Mouse (Mus musculus) MEL (cell line): Measurements from ENCODE around the gene 1700029J07Rik.

Experiments used
- CHD2 ChIP-seq: IDR thresholded peaks from 2 replicates; pipeline ENCODE4 v1.6.1; 2011; ENCODE audit warnings: low read length, improper control_type of control experiment
- CTCF ChIP-seq, 3 experiments: IDR thresholded peaks in 2 of 3; conservative IDR thresholded peaks in 1 of 3; 2 replicates each; pipeline ENCODE4 v1.5.1; 2011 to 2012; ENCODE audit warnings: low read length in 3 of 3, low read depth in 2 of 3, mild to moderate bottlenecking in 2 of 3, improper control_type of control experiment in 1 of 3, inconsistent platforms in 1 of 3, mixed read lengths in 1 of 3, moderate library complexity in 1 of 3; ENCODE audit not compliant: control insufficient read depth in 1 of 3, insufficient read depth in 1 of 3, poor library complexity in 1 of 3, severe bottlenecking in 1 of 3
- E2F4 ChIP-seq: IDR thresholded peaks from 2 replicates; pipeline ENCODE4 v1.6.1; 2011; ENCODE audit warnings: low read depth, low read length, improper control_type of control experiment, borderline replicate concordance
- EP300 ChIP-seq, 2 experiments: IDR thresholded peaks; 2 replicates each; pipeline ENCODE4 v1.6.1; 2011; ENCODE audit warnings: improper control_type of control experiment in 2 of 2, low read length in 2 of 2, low read depth in 1 of 2, mild to moderate bottlenecking in 1 of 2
- MEF2A ChIP-seq: IDR thresholded peaks from 2 replicates; pipeline ENCODE4 v1.6.1; 2014; ENCODE audit warnings: low read depth, mild to moderate bottlenecking, inconsistent platforms, low read length, improper control_type of control experiment; ENCODE audit not compliant: poor library complexity, insufficient replicate concordance, severe bottlenecking; ENCODE audit errors: extremely low read depth
- NRF1 ChIP-seq: IDR thresholded peaks from 2 replicates; pipeline ENCODE4 v1.6.1; 2014; ENCODE audit warnings: low read depth, mild to moderate bottlenecking, inconsistent platforms, low read length, improper control_type of control experiment, moderate library complexity; ENCODE audit not compliant: poor library complexity, insufficient read depth, severe bottlenecking
- RCOR1 ChIP-seq: IDR thresholded peaks from 2 replicates; pipeline ENCODE4 v1.6.1; 2012; ENCODE audit warnings: low read depth, mild to moderate bottlenecking, inconsistent platforms, low read length, improper control_type of control experiment
- TAL1 ChIP-seq: IDR thresholded peaks from 2 replicates; pipeline ENCODE4 v1.6.1; 2012; ENCODE audit warnings: mild to moderate bottlenecking, inconsistent platforms, low read length, moderate library complexity, mixed read lengths
- TCF12 ChIP-seq: IDR thresholded peaks from 2 replicates; pipeline ENCODE4 v1.6.1; 2014; ENCODE audit warnings: low read depth, mild to moderate bottlenecking, inconsistent platforms, low read length, improper control_type of control experiment, moderate library complexity
- UBTF ChIP-seq: IDR thresholded peaks from 2 replicates; pipeline ENCODE4 v1.6.1; 2012; ENCODE audit warnings: low read depth, mild to moderate bottlenecking, inconsistent platforms, low read length, improper control_type of control experiment, moderate library complexity, borderline replicate concordance; ENCODE audit not compliant: insufficient read depth

- no peak for TF ChIP-seq CTCF (IDR thresholded peaks at IDR 0.05 in 2 of 3, conservative IDR thresholded peaks at IDR 0.05 in 1 of 3; ENCODE audit: control insufficient read depth in 1 of 3, insufficient read depth in 1 of 3, low read depth in 2 of 3, low read length in 3 of 3, poor library complexity in 1 of 3, severe bottlenecking in 1 of 3)
- no peak for TF ChIP-seq TAL1
- no peak for TF ChIP-seq E2F4
- no peak for TF ChIP-seq RCOR1
- TF ChIP-seq TCF12 = no peak
- TF ChIP-seq MEF2A = no peak
- TF ChIP-seq UBTF = no peak
- TF ChIP-seq NRF1 = no peak
- TF ChIP-seq CHD2 = no peak
- no peak for TF ChIP-seq EP300 (IDR thresholded peaks at IDR 0.05; ENCODE audit: low read depth in 1 of 2, low read length in 2 of 2)
Observed at GRCm38 (mm10) chr8:45995576-45995975, 20.5 kb upstream of the 1700029J07Rik start.
